Mouse (Mus musculus) limb, embryonic 13.5 days (tissue): ENCODE results near the gene Gm4894. TPM values are rescaled to one million over a fixed set of nuclear protein-coding genes. Genes with fewer than 3 reads are reported as not detected.

Source experiments
- ATAC-seq: fragments of 200-750 bp; cut with Nextera tagmentation; 2 replicates; pipeline ENCODE4 v1.8.0; 2017; ENCODE audit warnings: low read depth, moderate number of reproducible peaks, moderate TSS enrichment; ENCODE audit not compliant: low FRiP score
- H3K27ac ChIP-seq: fragments of 300-500 bp; sonication (generic); 2 replicates; pipeline ENCODE4 v1.5.1; 2015; ENCODE audit warnings: inconsistent platforms, mild to moderate bottlenecking, moderate library complexity
- H3K27me3 ChIP-seq: fragments of 300-500 bp; sonication (generic); 2 replicates; pipeline ENCODE4 v1.6.1; 2015; ENCODE audit warnings: mild to moderate bottlenecking, inconsistent platforms
- H3K36me3 ChIP-seq: fragments of 300-500 bp; sonication (generic); 2 replicates; pipeline ENCODE4 v1.6.1; 2015; ENCODE audit warnings: inconsistent platforms, mild to moderate bottlenecking, moderate library complexity
- H3K4me1 ChIP-seq: fragments of 300-500 bp; sonication (generic); 2 replicates; pipeline ENCODE4 v1.6.1; 2015; ENCODE audit warnings: inconsistent platforms
- H3K4me2 ChIP-seq: fragments of 300-500 bp; sonication (generic); replicated peaks from 2 replicates; pipeline ENCODE4 v1.6.1; 2015; ENCODE audit warnings: inconsistent platforms, mild to moderate bottlenecking, moderate library complexity
- H3K4me3 ChIP-seq: fragments of 300-500 bp; sonication (generic); 2 replicates; pipeline ENCODE4 v1.5.1; 2015; ENCODE audit warnings: moderate library complexity, mild to moderate bottlenecking, inconsistent platforms
- H3K9ac ChIP-seq: fragments of 300-500 bp; sonication (generic); 2 replicates; pipeline ENCODE4 v1.6.1; 2015; ENCODE audit warnings: mild to moderate bottlenecking, inconsistent platforms
- H3K9me3 ChIP-seq: fragments of 300-500 bp; sonication (generic); 2 replicates; pipeline ENCODE4 v1.6.1; 2016; ENCODE audit warnings: inconsistent platforms
- WGBS: fragments of 180-500 bp; shearing (Covaris S2); methylation state at CpG from one replicate; pipeline ENCODE4 v1.1.7; 2015; 5-methylcytosine and 5-hydroxymethylcytosine counted together
- polyA plus RNA-seq: library from polyadenylated mRNA; unstranded; fragments of >200 nt; fragmentation: Nextera tagmentation; extraction: Ambion mirVana; gene quantifications from 2 replicates; pipeline ENCODE4 v1.2.1, GENCODE M21; 2015

Gm4894 gene
- polyA plus RNA-seq, 1 experiment from 2014 or later: not detected

GRCm38 (mm10) chr9:49276542-49277334, 26.4 kb downstream of the Gm4894 start:
- no peaks in the 10 kb centered on the region for H3K36me3 ChIP-seq
- H3K4me1 ChIP-seq: 0 out of 2 replicates have a peak, but pooled peaks cover 8% of the 10 kb centered on the region
- no peak overlapping the region for H3K27ac ChIP-seq
- H3K9ac ChIP-seq: no peak overlapping the region
- no peaks in the 10 kb centered on the region for H3K9me3 ChIP-seq
- 90% methylated on average over 11 of the region's 11 CpGs for WGBS
- H3K4me2 ChIP-seq: no peak overlapping the region
- ATAC-seq: no peak
- no peak overlapping the region for H3K4me3 ChIP-seq
- 0 out of 2 replicates have a peak, but pooled peaks cover 2% of the 10 kb centered on the region for H3K27me3 ChIP-seq

- Histone ChIP-seq H3K9me3 (no peaks in the 10 kb centered on the region), H3K27me3 (no peaks in the 10 kb centered on the region), H3K4me2 (no peak overlapping the region), H3K4me1 (no peaks in the 10 kb centered on the region), H3K27ac (no peak overlapping the region), H3K36me3 (no peaks in the 10 kb centered on the region), H3K4me3 (no peak overlapping the region), H3K9ac (no peak overlapping the region)
- whole genome bisulfite sequencing: 75% methylated on average over 1 of the region's 1 CpGs
- ATAC-seq: no peak
Measured at GRCm38 (mm10) chr9:49295101-49295500, 44.8 kb downstream of the Gm4894 start.

- no peak overlapping the region for H3K4me3 ChIP-seq
- H3K9ac ChIP-seq: no peak overlapping the region
- ATAC-seq: no peak
- no peaks in the 10 kb centered on the region for H3K4me1 ChIP-seq
- 72% methylated on average over 3 of the region's 3 CpGs for WGBS
- no peak overlapping the region for H3K27ac ChIP-seq
- H3K36me3 ChIP-seq: no peaks in the 10 kb centered on the region
- H3K27me3 ChIP-seq: 0 out of 2 replicates have a peak, but pooled peaks cover 2% of the 10 kb centered on the region
- no peaks in the 10 kb centered on the region for H3K9me3 ChIP-seq
- no peak overlapping the region for H3K4me2 ChIP-seq
Measured at GRCm38 (mm10) chr9:49307576-49307975, 57.2 kb downstream of the Gm4894 start.

GRCm38 (mm10) chr9:49310821-49311220, 60.5 kb downstream of the Gm4894 start:
- Histone ChIP-seq H3K27me3 (0 out of 2 replicates have a peak, but pooled peaks cover 2% of the 10 kb centered on the region), H3K27ac (no peak overlapping the region), H3K4me1 (no peaks in the 10 kb centered on the region), H3K4me3 (no peak overlapping the region), H3K36me3 (no peaks in the 10 kb centered on the region), H3K9ac (no peak overlapping the region), H3K4me2 (no peak overlapping the region), H3K9me3 (no peaks in the 10 kb centered on the region)
- no peak for ATAC-seq
- 55% methylated on average over 4 of the region's 4 CpGs for WGBS

- no peak overlapping the region for H3K27ac ChIP-seq
- no peaks in the 10 kb centered on the region for H3K36me3 ChIP-seq
- no peaks in the 10 kb centered on the region for H3K27me3 ChIP-seq
- H3K4me2 ChIP-seq: no peak overlapping the region
- no peaks in the 10 kb centered on the region for H3K4me1 ChIP-seq
- no peak for ATAC-seq
- H3K4me3 ChIP-seq: no peak overlapping the region
- no peaks in the 10 kb centered on the region for H3K9me3 ChIP-seq
- H3K9ac ChIP-seq: no peak overlapping the region
Measured at GRCm38 (mm10) chr9:49318638-49319037, 68.3 kb downstream of the Gm4894 start.

Other genes starting within 250 kb of the Gm4894 start
- gene Zw10, start 194.9 kb upstream of the Gm4894 start, polyA plus RNA-seq: 43.8 and 46.7 TPM in 2 replicates
- gene Tmprss5, start 169.3 kb upstream of the Gm4894 start, polyA plus RNA-seq: 0.38 TPM in 2 replicates
- gene Drd2, start 90.1 kb downstream of the Gm4894 start, polyA plus RNA-seq: not detected in 2 replicates
- not detected in 2 replicates for gene Ankk1, start 176.5 kb downstream of the Gm4894 start, polyA plus RNA-seq
- 1.2 and 1.4 TPM in 2 replicates for gene Ttc12, start 235.7 kb downstream of the Gm4894 start, polyA plus RNA-seq